Mouse (Mus musculus) heart, postnatal 0 days (tissue): ENCODE data around the gene Kcnj12.

Experiments
- CTCF ChIP-seq: IDR thresholded peaks from 2 replicates; pipeline ENCODE4 v1.5.1; 2016; ENCODE audit warnings: antibody characterized with exemption, control low read depth, low read depth
- EP300 ChIP-seq: IDR thresholded peaks from 2 replicates; pipeline ENCODE4 v1.6.1; 2016; ENCODE audit warnings: antibody characterized with exemption, low read depth

DNA sequence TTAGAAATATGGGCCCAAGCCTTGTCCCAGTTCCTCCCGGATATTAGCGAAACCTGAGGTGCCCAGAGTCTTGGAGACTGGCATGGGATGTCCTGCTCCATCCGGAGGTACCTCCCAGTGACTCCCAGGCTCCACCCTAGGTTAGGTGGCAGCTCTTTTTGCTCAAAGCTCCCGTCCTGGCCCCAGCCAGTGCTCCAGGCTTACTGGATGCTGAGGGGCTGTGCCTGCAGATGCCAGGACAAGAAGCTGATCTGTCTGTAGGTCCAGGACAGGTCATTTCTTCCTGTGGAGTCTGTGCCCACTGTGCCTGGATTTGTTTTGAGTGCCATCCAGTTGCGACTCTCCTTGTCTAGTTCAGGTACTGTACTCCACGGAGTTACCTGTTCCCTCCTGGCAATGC is 43.3 kb downstream of the Kcnj12 start:
- no peak for TF ChIP-seq CTCF
- no peak for TF ChIP-seq EP300
